Mouse (Mus musculus): ENCODE results near the gene Gm44511.

DNA sequence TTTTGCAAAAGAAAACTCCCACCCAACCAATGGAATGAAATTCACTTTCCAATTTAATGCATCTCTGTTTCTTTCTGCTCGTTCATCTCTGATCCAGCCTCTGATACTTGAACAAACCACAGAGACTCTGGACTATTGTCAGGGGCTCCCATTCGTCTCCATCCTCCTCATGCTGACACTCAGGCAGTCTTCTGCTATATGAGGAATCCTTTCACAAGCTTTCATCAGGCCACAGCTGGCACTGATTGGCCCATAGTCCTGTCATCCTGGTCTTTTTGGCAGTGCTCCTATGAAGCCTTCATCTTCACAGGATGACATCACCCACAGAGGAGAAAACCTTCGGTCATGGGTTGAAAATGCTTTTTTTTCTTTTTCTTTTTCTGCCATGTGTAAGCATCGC, 58.1 kb downstream of the Gm44511 start:
- TF ChIP-seq CTCF (IDR thresholded peaks at IDR 0.05; ENCODE audit: borderline replicate concordance, control insufficient read depth, extremely low read depth, insufficient read depth, low read length, poor library complexity) (no peak), POLR2A (IDR thresholded peaks at IDR 0.05; ENCODE audit: control insufficient read depth, extremely low read depth, insufficient read depth, low read length, poor library complexity) (no peak)
